Mouse (Mus musculus): ENCODE measurements at regions not wholly inside any gene's neighbourhood (a gene's known extent, or its start where the extent isn't known, plus 50 kb on each side); places are given as distances from the start of the nearest gene placed in this dataset.

DNA sequence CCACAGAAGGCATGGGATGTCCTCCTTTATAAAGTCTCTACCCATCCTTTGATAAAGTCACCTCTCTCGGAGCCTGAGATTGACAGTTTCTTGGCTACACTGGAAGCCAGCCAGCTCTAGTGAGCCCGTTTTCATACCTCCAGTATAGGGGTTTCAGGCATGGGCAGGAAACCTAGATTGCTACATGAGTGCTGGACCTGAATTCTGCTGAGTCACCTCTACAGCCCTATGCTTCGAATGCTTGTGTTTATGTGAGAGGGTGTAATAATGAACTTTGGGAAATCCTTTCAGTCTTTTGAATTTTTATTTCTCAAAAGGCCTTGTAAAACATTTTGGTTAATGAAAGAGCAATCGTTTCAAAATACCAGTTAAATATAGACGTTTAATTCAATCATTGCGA lies 53.5 kb upstream of the Itga4 start:
- no peak for DNase-seq
